Mouse (Mus musculus): Measurements from ENCODE around the gene Rsph10b.

Gene Rsph10b

DNA sequence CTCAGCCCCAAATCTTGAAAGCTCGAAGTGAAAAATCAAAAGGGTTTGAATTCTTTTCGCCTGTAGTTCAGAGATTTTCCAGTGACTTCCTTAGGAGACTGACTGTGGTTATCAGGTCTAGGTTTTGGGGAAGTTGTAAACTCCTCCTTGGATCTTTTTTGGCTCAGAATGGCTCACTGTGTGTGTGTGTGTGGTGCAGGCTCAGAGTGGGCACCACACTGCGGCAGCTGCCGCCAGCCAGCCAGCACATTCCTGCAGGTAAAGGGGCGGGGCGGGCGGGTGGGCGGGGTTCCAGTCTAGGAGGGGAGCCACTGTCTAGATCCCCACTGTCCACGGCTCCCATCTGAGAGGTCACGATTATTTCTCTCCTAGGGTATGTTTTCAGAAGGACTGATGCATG is 8.8 kb downstream of the Rsph10b start:
- no peak for DNase-seq

DNA sequence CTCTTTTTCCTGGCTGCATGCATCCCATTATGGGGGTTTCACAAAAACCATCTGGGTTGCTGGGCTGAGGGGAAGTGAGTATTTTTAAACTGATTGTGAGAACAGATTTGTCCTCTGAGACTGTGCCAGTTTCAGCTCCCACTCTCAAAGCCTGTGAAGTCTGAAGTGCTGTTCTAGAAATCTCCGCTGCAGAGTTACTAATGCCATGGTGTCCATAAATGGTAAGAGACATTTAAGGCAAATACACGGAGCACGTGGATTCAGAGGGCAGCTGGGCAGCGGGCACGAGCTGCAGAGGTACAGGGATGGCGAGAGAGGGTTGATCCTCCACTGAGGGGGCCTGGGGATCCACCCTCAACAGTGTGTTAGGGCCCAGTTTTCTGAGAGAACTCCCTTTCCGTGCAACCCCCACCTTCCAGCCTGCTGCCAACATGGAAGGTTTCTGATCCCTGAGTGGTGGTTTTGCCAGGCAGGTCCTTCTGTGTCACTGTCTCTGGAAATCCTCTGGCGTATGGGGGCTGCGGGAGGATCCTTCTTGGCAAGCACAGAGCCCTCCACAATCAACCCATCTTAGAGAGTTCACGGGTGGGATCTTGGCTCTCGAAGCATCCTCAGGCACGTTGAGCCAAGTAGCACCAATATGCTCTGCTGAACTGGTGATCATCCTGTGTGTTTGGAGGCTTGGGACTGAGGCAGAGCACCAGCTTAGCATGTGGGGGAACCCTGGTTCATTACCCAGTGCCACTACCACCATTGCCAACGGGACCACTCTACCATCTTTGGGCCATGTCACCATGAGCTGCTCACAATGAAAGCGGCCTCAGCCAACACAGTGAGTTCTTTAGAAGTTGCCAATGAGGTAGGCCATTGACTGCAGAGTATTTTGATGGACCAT is 10.6 kb downstream of the Rsph10b start:
- DNase-seq: no peak

DNA sequence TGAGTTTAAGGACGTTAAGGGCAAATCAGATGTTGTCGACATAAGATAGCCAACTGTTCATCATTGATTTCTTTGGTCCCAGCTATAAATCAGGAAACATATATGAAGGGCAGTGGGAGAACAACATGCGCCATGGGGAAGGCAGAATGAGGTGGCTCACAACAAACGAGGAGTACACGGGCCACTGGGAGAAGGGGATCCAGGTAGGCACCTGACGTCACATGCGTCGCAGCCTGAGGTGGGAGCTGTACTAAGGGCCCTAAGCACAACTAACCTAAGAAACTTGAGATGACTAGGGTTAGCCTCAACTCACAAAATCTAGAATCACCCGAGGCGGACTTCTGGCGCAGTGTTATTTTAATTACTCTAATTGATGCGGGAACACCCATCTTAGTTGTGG is 15.5 kb downstream of the Rsph10b start:
- DNase-seq: no peak

DNA sequence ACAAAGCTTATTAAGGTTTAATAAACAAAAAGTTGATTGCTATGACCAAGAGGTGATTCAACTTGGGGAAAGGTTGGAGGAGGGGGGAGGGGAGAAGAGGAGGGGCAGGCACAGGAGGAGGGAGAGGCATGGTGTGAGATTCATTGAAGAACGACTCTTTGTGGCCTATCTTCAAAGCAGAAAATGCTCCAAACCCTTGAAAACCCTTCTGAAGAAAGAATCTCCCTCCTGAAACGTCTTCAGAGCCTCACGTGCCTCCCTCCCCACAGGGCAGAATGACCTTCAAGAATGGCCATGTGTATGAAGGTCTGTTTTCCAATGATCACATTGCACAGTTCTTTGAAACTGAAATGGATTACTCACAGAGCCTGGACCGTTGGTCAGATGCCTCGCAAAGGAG is 17.2 kb downstream of the Rsph10b start:
- no peak for DNase-seq

DNA sequence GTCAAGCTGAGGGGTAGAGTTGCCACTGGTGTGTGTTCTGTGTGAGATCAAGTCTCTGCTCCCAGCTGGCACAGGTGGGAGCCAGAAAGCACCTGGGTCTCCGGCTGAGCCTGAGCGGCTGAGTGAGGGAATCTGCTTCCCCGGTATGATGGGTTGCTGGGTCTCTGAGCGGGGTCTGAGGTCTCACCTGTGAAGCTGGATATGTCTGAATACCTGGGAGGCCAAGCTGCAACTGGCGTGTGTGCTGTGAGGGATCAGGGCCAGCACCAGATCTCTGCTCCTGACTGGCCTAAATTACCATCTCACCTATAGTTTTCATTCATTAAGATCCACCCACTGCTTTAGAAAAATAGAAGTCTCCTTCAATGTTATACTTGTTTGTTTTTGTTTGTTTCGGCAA is 24.3 kb downstream of the Rsph10b start:
- DNase-seq: no peak

DNA sequence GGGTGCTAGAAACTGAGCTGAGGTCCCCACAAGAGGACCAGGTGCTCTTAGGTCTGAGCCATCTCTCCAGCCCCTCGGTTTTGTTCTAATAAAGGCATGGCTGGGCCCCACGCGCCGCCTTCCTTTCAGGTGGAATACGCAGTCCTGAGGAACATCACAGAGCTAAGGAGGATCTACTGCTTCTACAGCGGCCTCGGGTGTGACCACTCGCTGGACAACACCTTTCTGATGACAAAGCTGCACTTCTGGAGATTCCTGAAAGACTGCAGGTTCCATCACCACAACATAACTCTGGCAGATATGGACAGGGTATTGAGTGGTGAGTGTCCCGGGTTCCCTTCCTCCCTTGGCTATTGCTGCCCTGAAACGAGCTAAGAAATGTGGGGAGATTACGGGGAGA is 26.7 kb downstream of the Rsph10b start:
- no peak for DNase-seq

DNA sequence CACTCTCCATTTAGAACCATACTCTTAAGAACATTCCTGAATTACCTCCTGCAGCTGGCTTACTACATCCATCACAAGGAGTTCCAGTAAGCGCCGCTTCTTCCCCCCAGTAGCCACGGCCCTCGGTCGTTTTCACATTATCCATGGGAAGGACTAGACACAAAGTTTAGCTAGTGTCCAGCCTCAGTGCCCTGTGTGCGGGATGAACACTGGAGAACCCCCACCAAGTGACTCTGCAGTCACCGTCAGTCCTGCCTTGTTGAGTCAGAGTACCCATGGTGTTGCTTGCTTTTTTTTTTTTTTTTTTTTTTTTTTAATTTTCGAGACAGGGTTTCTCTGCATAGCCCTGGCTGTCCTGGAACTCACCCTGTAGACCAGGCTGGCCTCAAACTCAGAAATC is 28.3 kb downstream of the Rsph10b start:
- no peak for DNase-seq

DNA sequence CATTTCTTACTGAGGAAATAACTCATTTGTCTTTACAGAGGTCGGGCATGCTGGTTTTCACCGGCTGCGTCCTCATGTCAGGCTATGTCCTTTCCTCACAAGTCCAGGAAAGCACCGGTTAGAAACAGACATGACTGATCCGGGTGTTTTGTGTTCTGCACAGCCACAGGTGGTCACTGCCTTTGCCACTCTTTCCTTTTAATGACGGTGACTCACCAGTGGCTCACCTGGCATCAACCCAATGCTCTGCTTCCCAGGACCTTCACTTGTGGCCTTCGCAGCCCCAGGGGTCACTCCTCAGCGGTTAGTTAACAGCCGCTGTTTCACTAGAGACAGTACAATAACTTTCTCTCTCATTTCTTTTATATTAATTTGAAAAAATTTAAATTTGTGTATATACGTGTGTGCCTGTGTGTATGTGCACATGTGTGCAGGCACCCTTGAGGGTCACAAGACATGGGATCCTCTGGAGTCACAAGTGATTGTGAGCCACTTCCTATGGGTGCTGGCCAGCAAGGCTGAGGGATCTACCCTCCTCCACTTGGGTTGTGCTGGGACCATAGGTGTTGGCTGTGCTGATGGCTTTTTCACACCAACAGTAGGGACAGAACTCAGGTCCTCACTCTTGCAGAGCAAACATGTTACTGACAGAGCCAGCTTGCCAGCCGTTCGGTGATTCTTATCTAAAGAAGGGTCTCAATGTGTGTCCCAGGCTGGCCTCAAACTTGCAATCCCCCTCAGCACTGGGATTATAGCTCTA is 32.9 kb downstream of the Rsph10b start:
- no peak for DNase-seq

DNA sequence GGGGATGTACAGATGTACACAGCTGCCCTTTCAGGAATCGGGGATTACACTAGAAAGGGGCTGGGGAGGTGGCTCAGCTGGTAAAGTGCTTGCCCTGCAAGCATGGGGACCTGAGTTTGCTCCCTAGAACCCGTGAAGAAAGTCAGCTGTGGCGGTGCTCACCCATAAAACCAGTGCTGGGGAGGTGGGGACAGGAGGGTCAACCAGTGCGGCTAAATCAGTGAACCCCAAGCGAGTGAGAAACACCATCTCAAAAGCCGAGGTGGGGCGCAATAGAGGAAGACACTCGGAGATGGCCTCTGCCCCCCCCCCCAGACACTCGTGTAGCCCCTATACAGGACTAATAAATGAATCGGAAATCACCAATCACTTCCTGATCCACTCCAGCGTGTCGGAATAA is 33.8 kb downstream of the Rsph10b start:
- no peak for DNase-seq

DNA sequence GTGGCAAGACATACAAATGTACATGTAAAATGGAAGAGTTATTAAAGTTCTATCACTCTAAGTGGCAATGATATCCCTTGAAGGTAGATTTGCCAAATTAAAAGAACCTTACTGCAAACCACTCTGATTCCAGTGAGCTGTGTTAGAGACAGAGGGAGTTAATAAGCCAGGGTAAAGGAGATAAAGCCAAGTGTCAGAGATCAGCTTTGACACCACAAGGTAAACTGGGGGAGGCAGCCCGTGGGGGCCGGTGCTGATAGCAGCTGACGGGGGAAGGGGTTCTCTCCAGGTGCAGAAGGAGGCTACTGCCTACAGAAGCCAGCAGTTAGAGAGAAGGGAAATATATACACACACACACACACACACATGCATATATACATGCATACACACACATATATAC is 39.8 kb downstream of the Rsph10b start:
- DNase-seq: no peak

DNA sequence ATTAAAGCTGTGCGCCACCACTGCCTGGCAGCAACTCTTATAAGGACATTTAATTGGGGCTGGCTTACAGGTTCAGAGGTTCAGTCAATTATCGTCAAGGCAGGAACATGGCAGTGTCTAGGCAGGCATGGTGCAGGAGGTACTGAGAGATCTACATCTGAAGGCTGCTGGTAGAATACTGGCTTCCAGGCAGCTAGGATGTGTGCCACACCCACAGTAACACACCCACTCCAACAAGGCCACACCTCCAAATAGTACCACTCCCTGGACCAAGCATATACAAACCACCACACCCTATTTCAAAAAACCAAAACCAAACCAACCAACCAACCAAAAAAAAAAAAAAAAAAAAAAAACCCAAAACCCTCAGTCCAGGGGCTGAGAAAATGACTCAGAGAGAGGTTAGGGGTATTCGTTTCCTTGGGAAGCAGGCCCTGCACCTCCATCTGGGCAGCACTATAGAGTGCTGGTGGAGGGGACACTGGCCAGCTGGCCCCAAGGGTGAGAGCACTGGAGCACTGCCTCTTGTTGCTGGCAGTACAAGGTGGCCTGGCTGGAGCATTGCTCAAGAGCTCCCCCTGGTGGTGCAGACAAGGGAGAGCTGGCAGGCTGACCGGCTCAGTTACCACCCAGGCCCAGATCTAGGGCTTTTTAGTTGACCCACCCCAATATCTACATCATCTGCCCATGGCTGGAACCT is 42.2 kb downstream of the Rsph10b start:
- DNase-seq: peak in 1 of 2 experiments; percentile 59

DNA sequence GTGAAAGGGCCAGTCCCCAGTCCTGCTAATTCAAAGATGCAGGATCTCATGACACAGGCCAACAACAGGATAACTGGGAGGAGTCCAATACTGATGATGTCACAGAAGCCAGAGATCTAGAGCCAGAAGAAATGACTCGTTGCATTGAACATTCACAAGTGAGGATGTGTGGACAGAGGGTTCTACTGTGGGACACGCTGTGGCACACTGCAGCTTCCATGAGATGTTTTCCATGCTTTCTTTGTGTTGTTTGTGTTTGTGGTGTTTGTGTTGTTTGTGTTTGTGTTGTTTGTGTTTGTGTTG is 42.7 kb downstream of the Rsph10b start:
- no peak for DNase-seq

DNA sequence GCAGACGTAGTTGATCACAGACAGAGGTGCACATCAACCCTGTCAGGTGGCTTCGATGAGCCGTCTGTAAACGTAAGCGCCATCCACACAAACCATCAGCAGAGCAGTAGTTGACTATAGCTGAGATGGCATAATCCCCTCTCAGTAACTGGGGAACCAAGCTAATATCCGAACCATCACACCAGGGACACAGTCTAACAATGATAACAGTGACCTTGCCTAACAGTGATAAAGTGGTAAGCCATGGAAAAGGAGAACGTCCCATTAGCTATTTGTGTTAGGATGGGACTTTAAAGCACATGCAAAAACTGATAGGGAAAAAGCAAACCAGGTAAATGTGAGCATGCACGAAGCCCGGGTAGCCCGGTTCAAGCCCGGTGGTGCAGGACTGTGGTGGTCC is 43.4 kb downstream of the Rsph10b start:
- DNase-seq: no peak

DNA sequence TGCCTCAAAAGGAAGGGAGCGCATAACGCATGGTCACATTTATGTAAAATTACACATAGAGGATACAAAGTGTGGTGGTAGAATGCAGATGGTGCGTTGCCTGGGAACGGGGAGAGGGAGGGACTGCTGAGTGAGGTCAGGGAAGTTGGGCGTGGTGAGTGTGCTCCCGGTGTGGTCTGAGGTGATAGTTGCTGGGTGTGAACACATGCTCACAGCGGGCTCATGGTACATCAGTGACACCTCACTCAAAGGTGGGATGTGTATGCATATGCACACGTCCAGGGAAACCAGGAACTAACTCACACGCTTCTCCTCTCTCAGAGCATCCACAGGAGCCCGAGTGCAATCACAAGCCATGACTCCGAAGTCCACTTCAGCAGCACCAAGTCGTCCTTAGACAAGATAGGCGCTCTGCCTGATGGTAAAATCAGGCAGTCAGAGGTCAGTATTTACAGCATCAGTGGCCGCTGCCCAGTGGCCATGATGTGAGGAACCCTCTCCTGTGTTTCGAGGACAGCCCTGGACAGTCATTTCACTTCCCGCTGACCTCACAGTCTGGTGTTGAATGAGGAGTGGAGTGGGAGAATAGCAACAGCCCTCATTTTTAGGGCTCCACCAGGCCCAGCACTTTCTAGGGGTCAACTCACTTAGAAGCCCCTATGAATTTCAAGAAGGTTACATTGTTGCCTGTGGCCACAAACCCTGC is 44.0 kb downstream of the Rsph10b start:
- no peak for DNase-seq

DNA sequence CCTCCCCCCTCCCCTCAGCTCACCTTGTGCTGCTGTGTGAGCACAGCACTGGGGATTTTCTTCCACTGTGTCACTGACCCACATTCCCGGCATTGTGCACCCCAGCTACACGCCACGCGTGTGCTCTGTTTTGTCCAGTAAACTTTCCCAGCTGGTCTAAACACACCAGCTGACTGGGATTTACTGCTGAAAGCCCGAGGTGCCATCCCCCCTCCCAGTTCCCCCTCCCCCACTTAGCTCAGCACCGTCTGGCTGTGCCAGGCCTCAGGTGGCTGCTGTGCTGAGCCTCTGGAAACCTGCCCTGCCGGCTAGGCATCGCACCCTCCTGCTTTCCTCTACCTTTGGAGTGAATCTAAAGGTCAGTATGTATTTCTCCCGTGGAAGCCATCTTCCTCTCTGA is 48.0 kb downstream of the Rsph10b start:
- DNase-seq: no peak

DNA sequence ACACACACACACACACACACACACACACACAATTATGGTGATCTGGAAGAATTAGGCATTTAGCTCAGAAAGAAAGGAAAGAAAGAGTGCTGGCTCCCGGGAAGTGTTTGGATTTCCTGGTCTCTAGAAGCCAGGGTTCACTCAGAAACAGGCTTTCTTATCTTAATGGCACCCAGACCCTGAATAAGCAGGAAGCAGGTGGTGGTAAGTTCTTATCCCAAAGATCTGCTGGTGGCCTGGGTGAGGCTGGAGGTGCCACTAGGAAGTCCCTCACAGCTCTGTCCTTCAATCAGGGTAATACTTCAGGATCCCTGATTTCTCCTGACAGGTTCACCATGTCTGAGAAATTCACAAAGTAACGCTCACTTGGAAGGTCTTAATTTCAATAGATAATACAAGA is 49.5 kb downstream of the Rsph10b start:
- no peak for DNase-seq

DNA sequence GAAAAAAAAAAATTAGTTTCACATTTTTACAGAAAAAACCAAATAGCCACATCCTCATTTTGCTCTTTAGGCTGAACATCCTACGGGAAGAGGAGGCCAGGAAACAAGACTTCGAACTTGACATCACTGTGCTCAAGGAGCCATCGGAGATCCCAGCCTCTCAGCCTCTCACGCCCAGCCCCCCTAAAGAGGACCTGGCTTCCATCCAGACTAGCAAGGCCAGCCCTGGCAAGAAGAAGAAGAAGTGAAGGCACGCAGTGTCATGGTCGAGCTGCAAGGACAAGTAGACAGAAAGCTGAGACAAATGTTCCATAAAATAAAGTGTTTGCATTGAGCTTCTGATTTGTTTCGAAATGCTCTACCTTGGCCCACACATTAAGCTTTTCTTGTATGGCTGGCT is 52.5 kb downstream of the Rsph10b start:
- DNase-seq: no peak

DNA sequence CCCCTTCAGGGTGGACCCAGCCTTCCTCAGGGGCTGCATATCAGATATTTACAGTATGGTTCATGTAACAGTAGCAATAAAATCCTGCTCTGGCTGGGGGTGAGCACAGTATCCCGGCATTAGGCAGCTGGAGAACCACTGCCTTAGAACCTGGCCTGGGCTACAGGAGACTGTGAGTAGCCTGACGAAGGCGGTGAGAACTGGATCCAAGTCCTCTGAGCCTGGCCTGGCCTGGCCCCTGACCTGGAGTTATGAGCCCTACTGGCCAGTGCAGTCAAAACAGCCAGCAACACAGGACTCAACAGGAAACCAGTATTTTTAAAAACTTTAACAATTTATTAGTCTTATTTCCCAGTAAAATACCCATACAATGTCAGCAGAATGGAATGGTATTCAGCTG is 54.8 kb downstream of the Rsph10b start:
- DNase-seq: no peak

DNA sequence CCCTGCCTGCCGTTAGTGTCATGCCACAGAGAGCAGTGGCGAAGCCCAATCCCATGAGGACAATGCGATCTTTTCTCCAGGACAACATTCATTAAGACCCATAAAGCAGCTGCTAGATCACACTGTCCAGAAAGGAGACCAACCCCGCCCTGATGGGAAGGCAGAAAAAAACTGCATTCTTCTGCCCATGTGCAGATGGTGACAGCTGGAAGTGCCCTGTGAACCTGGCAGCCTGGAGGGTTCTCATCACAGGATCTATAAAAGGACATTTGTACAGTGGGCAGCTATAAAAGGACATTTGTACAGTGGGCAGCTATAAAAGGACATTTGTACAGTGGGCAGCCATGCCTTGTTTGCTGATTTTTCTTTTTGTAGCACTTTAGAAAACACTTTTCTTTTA is 56.2 kb downstream of the Rsph10b start:
- DNase-seq: no peak

DNA sequence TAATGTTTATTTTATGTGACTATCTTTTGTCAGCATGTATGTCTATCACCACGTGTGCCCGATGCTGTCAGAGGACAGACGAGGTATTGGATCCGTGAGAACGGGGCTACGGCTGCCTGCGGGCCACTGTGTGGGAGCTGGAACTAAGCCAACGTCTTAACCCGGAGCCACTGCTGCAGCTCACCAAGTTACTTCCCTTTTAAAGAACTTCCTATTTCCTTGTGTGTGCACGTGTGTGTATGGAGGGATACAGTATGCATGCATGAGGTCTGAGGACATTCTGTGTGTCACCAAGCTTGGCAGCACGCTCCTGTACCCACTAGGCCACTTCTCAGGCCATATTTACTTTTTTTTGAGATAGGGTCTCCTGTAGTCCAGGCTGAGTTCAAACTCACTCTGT is 57.3 kb downstream of the Rsph10b start:
- DNase-seq: no peak

DNA sequence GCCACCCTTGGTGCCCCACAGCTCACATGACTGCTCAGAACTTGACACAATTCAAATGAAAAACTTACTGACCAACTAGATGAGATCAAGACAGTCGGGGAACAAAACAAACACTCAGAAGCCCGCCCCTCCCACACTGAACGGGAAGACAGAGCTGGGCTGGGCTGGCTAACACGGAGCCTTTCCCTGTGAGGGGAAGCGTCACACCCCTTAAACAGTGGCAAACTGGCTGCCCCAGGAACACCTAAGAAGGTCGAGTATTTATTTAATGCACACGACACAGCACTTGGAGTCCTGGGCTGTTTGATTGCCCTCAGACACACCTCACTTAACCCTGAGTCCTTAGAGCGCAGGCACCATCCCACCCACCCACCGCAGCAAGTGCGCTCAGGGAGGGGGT is 59.8 kb downstream of the Rsph10b start:
- no peak for DNase-seq

DNA sequence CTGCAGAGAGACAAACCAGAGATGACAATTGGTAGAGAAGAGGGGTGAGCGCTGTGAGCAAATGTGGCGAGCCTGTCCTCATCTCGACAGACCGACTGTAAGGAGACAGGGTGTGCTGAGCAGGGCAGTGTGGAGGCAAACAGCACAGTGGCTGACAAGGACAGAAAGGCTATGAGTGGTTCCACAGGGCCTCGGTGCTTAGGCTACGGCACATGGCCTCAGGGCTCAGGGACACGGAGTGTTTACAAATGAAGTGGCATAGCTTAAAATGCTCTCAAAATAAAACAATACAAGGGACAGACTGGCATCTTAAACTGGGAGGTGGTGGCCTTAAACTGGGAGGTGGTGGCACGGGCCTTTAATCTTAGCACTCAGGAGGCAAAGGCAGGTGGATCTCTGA is 60.4 kb downstream of the Rsph10b start:
- no peak for DNase-seq

DNA sequence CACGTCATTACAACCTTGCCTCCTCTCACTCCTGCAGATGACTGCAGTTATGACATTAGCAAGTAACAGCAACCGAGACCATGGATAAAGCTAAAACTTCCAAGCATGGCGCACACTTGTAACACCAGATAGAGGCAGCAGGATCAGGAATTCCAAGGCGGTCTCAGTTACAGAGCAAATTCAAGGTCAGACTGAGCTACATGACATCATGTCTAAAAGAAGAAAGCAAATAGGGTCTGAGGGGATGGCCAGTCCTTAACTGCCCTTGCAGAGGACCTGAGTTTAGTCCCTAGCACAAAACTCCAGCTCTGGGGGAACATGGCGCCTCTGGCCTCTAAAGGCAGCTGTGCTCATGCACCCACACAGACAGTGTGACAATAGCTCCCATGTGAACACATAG is 61.0 kb downstream of the Rsph10b start:
- no peak for DNase-seq

Measured in spleen, adult 18-20 months (tissue).